Mouse (Mus musculus) hindbrain, postnatal 0 days (tissue): Measurements from ENCODE around the gene Pcdh9. TPM values are rescaled to one million over a fixed set of nuclear protein-coding genes. Genes with fewer than 3 reads are reported as not detected.

Experiments used
- ATAC-seq: fragments of 200-750 bp; cut with Nextera tagmentation; 2 replicates; pipeline ENCODE4 v1.8.0; 2017; ENCODE audit warnings: mild to moderate bottlenecking, moderate TSS enrichment, moderate library complexity
- DNase-seq: peaks from one replicate; pipeline ENCODE4 v3.0.0-alpha.2; 2015; ENCODE audit warnings: low spot score
- H3K27ac ChIP-seq: fragments of 300-500 bp; sonication (generic); 2 replicates; pipeline ENCODE4 v1.5.1; 2014; ENCODE audit warnings: mild to moderate bottlenecking
- H3K27me3 ChIP-seq: fragments of 300-500 bp; sonication (generic); 2 replicates; pipeline ENCODE4 v1.6.1; 2014; ENCODE audit warnings: low read length, mixed read lengths; ENCODE audit not compliant: insufficient read depth
- H3K36me3 ChIP-seq: fragments of 300-500 bp; sonication (generic); 2 replicates; pipeline ENCODE4 v1.6.1; 2014; ENCODE audit warnings: low read length, mixed read lengths; ENCODE audit not compliant: insufficient read depth
- H3K4me1 ChIP-seq: fragments of 300-500 bp; sonication (generic); 2 replicates; pipeline ENCODE4 v1.6.1; 2014; ENCODE audit warnings: antibody characterized with exemption, low read length, mixed read lengths; ENCODE audit not compliant: insufficient read depth
- H3K4me2 ChIP-seq: fragments of 300-500 bp; sonication (generic); 2 replicates; pipeline ENCODE4 v1.6.1; 2014; ENCODE audit warnings: low read depth, mild to moderate bottlenecking, low read length, moderate library complexity, mixed read lengths
- H3K4me3 ChIP-seq: fragments of 300-500 bp; sonication (generic); 2 replicates; pipeline ENCODE4 v1.5.1; 2014; ENCODE audit warnings: low read length
- H3K9ac ChIP-seq: fragments of 300-500 bp; sonication (generic); replicated peaks from 2 replicates; pipeline ENCODE4 v1.6.1; 2014; ENCODE audit warnings: mild to moderate bottlenecking, low read length, moderate library complexity, mixed read lengths
- H3K9me3 ChIP-seq: fragments of 300-500 bp; sonication (generic); 2 replicates; pipeline ENCODE4 v1.6.1; 2016; ENCODE audit warnings: low read length, mixed read lengths
- CTCF ChIP-seq: IDR thresholded peaks from 2 replicates; pipeline ENCODE4 v1.5.1; 2016; ENCODE audit warnings: antibody characterized with exemption, control low read depth, low read depth
- WGBS: fragments of 180-500 bp; shearing (Covaris S2); extraction: QIAGEN DNeasy Blood & Tissue Kit; methylation state at CpG from one replicate; pipeline ENCODE4 v1.1.7; 2014; 5-methylcytosine and 5-hydroxymethylcytosine counted together
- polyA plus RNA-seq: library from polyadenylated mRNA; unstranded; fragments of >200 nt; fragmentation: Nextera tagmentation; extraction: Ambion mirVana; gene quantifications from 2 replicates; pipeline ENCODE4 v1.2.1, GENCODE M21; 2015
- total RNA-seq: library from RNA; depleted of rRNA; stranded (reverse); fragments of >200 nt; gene quantifications from 2 replicates; pipeline ENCODE4 v1.2.3, GENCODE M21; 2014

The Pcdh9 gene
- total and polyA plus RNA-seq, 2 experiments from 2014 or later = 129 to 149 TPM

- WGBS = 45% methylated on average over 3 of the region's 3 CpGs
- Histone ChIP-seq H3K4me3 (no peak overlapping the region), H3K4me1 (no peaks in the 10 kb centered on the region), H3K36me3 (no peaks in the 10 kb centered on the region), H3K27ac (no peak overlapping the region), H3K9me3 (no peaks in the 10 kb centered on the region), H3K4me2 (no peak overlapping the region), H3K9ac (no peak overlapping the region), H3K27me3 (no peaks in the 10 kb centered on the region)
- DNase-seq (peak; percentile 46), ATAC-seq (no peak)
- no peak for TF ChIP-seq CTCF
Observed at GRCm38 (mm10) chr14:93585432-93586024, 305.0 kb downstream of the Pcdh9 start.

- no peak for ATAC-seq
- Histone ChIP-seq H3K9ac (no peak overlapping the region), H3K4me1 (no peaks in the 10 kb centered on the region), H3K27ac (no peak overlapping the region), H3K27me3 (no peaks in the 10 kb centered on the region), H3K4me3 (no peak overlapping the region), H3K4me2 (no peak overlapping the region), H3K9me3 (no peaks in the 10 kb centered on the region), H3K36me3 (no peaks in the 10 kb centered on the region)
- WGBS = 69% methylated on average over 2 of the region's 2 CpGs
- DNase-seq = no peak
- TF ChIP-seq CTCF = no peak
Observed at GRCm38 (mm10) chr14:93564361-93564760, 326.1 kb downstream of the Pcdh9 start.

DNA sequence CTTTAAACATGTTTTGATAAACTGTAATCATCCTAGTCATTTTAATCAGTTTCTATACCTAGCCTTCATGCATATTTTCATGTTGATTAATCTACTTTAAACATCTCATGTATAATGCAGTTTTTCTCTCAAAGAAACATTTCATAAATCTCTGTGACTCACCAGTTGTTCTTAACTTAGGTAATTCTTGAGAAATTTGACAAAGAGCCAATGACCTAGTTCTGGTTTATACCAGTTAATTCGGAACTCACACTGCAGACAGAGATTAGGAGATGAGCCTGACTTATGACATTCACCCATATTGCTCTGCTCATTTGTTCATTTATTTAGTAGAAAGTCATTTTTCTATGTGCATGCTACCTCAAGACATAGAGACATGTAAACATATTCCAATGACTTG, 328.9 kb downstream of the Pcdh9 start:
- WGBS = 84% methylated on average over 1 of the region's 1 CpGs
- H3K4me2 ChIP-seq = no peak overlapping the region
- no peaks in the 10 kb centered on the region for H3K27me3 ChIP-seq
- H3K4me3 ChIP-seq = no peak overlapping the region
- no peak for ATAC-seq
- DNase-seq = no peak
- H3K9me3 ChIP-seq = no peaks in the 10 kb centered on the region
- no peaks in the 10 kb centered on the region for H3K36me3 ChIP-seq
- no peaks in the 10 kb centered on the region for H3K4me1 ChIP-seq
- H3K9ac ChIP-seq = no peak overlapping the region
- H3K27ac ChIP-seq = no peak overlapping the region
- no peak for TF ChIP-seq CTCF

DNA sequence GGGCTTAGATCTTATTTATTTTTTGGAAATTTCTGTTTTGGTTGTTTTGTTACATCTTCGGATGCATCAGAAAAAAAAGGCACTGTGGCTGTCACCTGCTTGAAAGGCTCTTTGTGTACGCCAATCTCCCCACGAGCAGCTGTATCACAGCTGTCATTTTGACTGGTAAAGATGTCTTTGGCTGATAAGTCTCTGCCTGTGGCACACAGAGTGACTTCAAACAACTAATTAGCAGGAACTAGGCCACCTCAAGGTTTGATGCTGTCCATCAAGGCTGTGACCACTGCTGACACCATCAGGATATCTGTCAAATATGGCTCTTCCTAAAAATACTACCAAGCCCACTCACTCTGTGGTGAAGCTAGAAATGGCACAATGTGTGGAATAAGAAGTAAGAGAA, 336.7 kb downstream of the Pcdh9 start:
- H3K27me3 ChIP-seq = no peaks in the 10 kb centered on the region
- H3K27ac ChIP-seq = no peak overlapping the region
- DNase-seq (no peak), ATAC-seq (no peak)
- H3K9me3 ChIP-seq = no peaks in the 10 kb centered on the region
- no peaks in the 10 kb centered on the region for H3K4me1 ChIP-seq
- no peak overlapping the region for H3K4me2 ChIP-seq
- H3K9ac ChIP-seq = no peak overlapping the region
- WGBS = 50% methylated on average over 3 of the region's 3 CpGs
- no peak for TF ChIP-seq CTCF
- H3K4me3 ChIP-seq = no peak overlapping the region
- no peaks in the 10 kb centered on the region for H3K36me3 ChIP-seq

GRCm38 (mm10) chr14:93545575-93545974, 344.9 kb downstream of the Pcdh9 start:
- H3K9me3 ChIP-seq = no peaks in the 10 kb centered on the region
- WGBS = 81% methylated on average over 6 of the region's 6 CpGs
- no peak overlapping the region for H3K27ac ChIP-seq
- no peak overlapping the region for H3K4me3 ChIP-seq
- TF ChIP-seq CTCF = no peak
- H3K9ac ChIP-seq = no peak overlapping the region
- ATAC-seq (no peak), DNase-seq (no peak)
- H3K27me3 ChIP-seq = no peaks in the 10 kb centered on the region
- H3K4me1 ChIP-seq = no peaks in the 10 kb centered on the region
- H3K36me3 ChIP-seq = no peaks in the 10 kb centered on the region
- no peak overlapping the region for H3K4me2 ChIP-seq

DNA sequence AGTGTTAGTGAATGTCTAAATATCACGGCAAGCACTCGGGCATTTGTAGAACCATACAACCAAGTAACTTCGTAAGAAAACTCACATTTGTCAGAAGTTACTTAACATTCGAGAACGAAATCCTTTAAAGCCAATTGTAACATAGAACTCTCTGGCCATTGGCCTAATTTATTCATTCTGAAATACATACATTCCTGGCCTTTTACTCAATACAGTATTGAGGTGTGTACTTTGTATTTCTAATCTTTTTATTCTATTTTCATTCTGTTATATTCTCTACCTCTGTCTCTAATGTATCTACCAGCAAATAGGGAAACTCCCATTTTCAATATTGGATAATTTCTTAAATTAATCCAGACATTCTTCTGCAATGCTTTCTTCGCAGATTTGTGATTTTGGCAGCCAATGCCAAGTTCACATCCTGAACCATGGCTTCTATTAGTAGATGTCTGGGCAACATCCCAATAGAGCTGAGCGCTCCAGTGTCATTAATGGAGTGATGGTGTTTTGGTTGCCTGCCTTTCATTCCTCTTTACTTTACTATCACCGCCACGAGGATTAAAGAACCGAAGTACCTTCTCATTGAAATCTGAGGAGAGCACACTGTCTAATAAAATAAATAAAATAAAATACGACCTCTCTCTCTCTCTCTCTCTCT, 346.4 kb downstream of the Pcdh9 start:
- no peak overlapping the region for H3K9ac ChIP-seq
- ATAC-seq = no peak
- H3K4me2 ChIP-seq = 0 out of 2 replicates have a peak overlapping the region, but pooled peaks have one; percentile 16
- H3K36me3 ChIP-seq = no peaks in the 10 kb centered on the region
- no peaks in the 10 kb centered on the region for H3K4me1 ChIP-seq
- no peak for TF ChIP-seq CTCF
- H3K27ac ChIP-seq = peak overlapping the region; percentile 46; the same call in 1 of the 2 replicates
- no peaks in the 10 kb centered on the region for H3K9me3 ChIP-seq
- no peak overlapping the region for H3K4me3 ChIP-seq
- WGBS = 65% methylated on average over 11 of the region's 11 CpGs
- DNase-seq = peak; percentile 58
- H3K27me3 ChIP-seq = no peaks in the 10 kb centered on the region

DNA sequence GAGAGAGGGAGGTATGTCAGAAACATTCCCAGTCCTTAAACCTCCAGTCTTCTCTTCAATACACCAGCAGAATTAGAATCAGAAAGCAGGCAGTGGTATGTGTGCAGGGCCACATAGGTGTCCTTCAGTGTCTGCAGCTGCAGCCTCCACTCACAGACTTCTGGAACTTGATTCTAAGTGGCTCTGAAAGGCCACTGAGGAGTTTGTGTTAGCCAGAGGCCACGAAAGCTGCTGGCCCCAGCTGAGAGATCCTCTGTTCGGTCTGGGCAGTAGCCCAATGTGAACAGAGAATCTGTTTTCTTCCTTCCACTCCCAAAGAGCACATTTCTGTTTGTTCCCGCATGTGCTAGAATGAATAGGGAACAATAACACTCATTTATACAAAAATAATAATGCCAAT, 346.9 kb downstream of the Pcdh9 start:
- Histone ChIP-seq H3K27me3 (no peaks in the 10 kb centered on the region), H3K4me3 (no peak overlapping the region), H3K4me1 (no peaks in the 10 kb centered on the region), H3K9ac (no peak overlapping the region), H3K27ac (peak overlapping the region; percentile 38; the same call in 1 of the 2 replicates), H3K9me3 (no peaks in the 10 kb centered on the region), H3K36me3 (no peaks in the 10 kb centered on the region), H3K4me2 (0 out of 2 replicates have a peak overlapping the region, but pooled peaks have one; percentile 16)
- ATAC-seq = peak; percentile 81
- TF ChIP-seq CTCF = no peak
- peak; percentile 73 for DNase-seq
- 36% methylated on average over 3 of the region's 3 CpGs for WGBS
